ENCODE assay signal across 29 mouse cellular contexts in genomic region chr12:80764116-80764515, GRCm38 (mm10). TPM values are rescaled to one million over a fixed set of nuclear protein-coding genes. Genes with fewer than 3 reads are reported as not detected.
A peak's percentile ranks its signal among the peaks of the same experiment; 100 is the strongest.
DNase-seq lines count a peak whose midpoint lies in the region; TF ChIP-seq lines count a peak whose summit lies in the region.
"Had no signal": no experiment of that assay in that cellular context is flagged by ENCODE, and none has a peak within 500 bp of the region (broad histone marks: within the 10 kb centered on the region; RNA-seq: fewer than 3 reads in every experiment).

No protein-coding gene starts in this region.

- no peak for TF ChIP-seq CTCF in kidney, adult 2 months (conservative IDR thresholded peaks at IDR 0.05; ENCODE audit: insufficient read depth, insufficient read length, low read depth, low read length)

- peak overlapping the region; percentile 43 for H3K4me2 ChIP-seq in myocyte (ENCODE audit: low read depth)
- H3K4me2 ChIP-seq: embryonic facial prominence, embryonic 12.5 days; embryonic facial prominence, embryonic 15.5 days; heart, embryonic 12.5 days; heart, embryonic 15.5 days; hindbrain, embryonic 13.5 days had no signal

- no peaks in the 10 kb centered on the region for H3K36me3 ChIP-seq in kidney, adult 2 months (ENCODE audit: control insufficient read depth, insufficient read depth, low read length)
- no peaks in the 10 kb centered on the region for H3K36me3 ChIP-seq in myocyte (ENCODE audit: control insufficient read depth, insufficient read depth)
- H3K36me3 ChIP-seq: embryonic facial prominence, embryonic 12.5 days; embryonic facial prominence, embryonic 15.5 days; G1E; heart, embryonic 12.5 days; heart, embryonic 15.5 days; hindbrain, embryonic 13.5 days had no signal

- TF ChIP-seq POLR2A in kidney, adult 2 months (IDR thresholded peaks at IDR 0.05; ENCODE audit: low read depth, low read length), result no peak
- TF ChIP-seq POLR2A in myocyte (IDR thresholded peaks at IDR 0.05; ENCODE audit: insufficient read length, low read depth), result no peak

- H3K79me2 ChIP-seq in myocyte (ENCODE audit: control insufficient read depth, insufficient read depth), result no peaks in the 10 kb centered on the region

- no peak overlapping the region for H3K4me3 ChIP-seq in kidney, adult 2 months (ENCODE audit: insufficient read depth, low read depth, low read length)
- no peak overlapping the region for H3K4me3 ChIP-seq in myocyte
- H3K4me3 ChIP-seq: embryonic facial prominence, embryonic 12.5 days; embryonic facial prominence, embryonic 15.5 days; heart, embryonic 12.5 days; heart, embryonic 15.5 days; hindbrain, embryonic 10.5 days; hindbrain, embryonic 13.5 days had no signal

- peaks cover 3% of the 10 kb centered on the region; the same call in 1 of the 2 replicates for H3K27me3 ChIP-seq in kidney, adult 2 months (replicated peaks; ENCODE audit: control insufficient read depth, insufficient read depth, low read length)
- H3K27me3 ChIP-seq in myocyte (ENCODE audit: control insufficient read depth, insufficient read depth, insufficient read length), result peaks cover 41% of the 10 kb centered on the region
- H3K27me3 ChIP-seq: Patski had no signal

- H3ac ChIP-seq in myocyte (ENCODE audit: control insufficient read depth, insufficient read length), result no peak overlapping the region

- H3K4me1 ChIP-seq in kidney, adult 2 months (ENCODE audit: control insufficient read depth, insufficient read depth, low read length), result no peaks in the 10 kb centered on the region

- DNase-seq in kidney, adult 2 months, result peak; percentile 24
- no peak for DNase-seq in kidney, postnatal 25 days
- peak; percentile 24 for DNase-seq in lung, postnatal 25 days (ENCODE audit: low spot score)
- no peak for DNase-seq in lung, postnatal 4 days
- DNase-seq in left cerebral cortex, adult 8-10 months (ENCODE audit: low spot score in 2 of 2), result no peak
- DNase-seq in left cerebral cortex, postnatal 36 days (ENCODE audit: low spot score in 2 of 2), result no peak
- DNase-seq: adrenal gland, postnatal 10 days; adrenal gland, postnatal 36 days; B cell, adult 2 months; cerebellum, adult 18-20 months; cerebellum, adult 9-10 months; cerebellum, postnatal 25 days; forebrain, postnatal 0 days; gastrocnemius, postnatal 25 days; heart, adult 18-20 months; heart, postnatal 10 days; heart, postnatal 36 days had no signal

- 62% methylated on average over 4 of the region's 4 CpGs for WGBS in kidney, adult 2 months

- H3K27ac ChIP-seq in kidney, adult 2 months (ENCODE audit: insufficient read depth, low read depth, low read length), result no peak overlapping the region
- H3K27ac ChIP-seq: embryonic facial prominence, embryonic 12.5 days; embryonic facial prominence, embryonic 15.5 days; heart, embryonic 15.5 days; hindbrain, embryonic 10.5 days; hindbrain, embryonic 13.5 days had no signal

- intact Hi-C loops in left cerebral cortex, postnatal 36 days (cut with DNase I), result no loop called here

TF ChIP-seq in myocyte, 11 proteins besides CTCF, POLR2A, EP300 and RAD21:
- TF ChIP-seq MYOG (IDR thresholded peaks at IDR 0.05; ENCODE audit: control insufficient read depth in 1 of 3, insufficient read depth in 1 of 3, insufficient read length in 2 of 3, low read depth in 2 of 3) (no peak), USF1 (IDR thresholded peaks at IDR 0.05; ENCODE audit: low read depth) (no peak)

RNA-seq across cellular contexts. Expression of gene Ccdc177, which starts 3.6 kb away (rescaled TPM):
- polyA plus RNA-seq in kidney, adult 2 months (2012; rRNA removed), result not detected in 2 replicates
- not detected for polyA plus RNA-seq in myocyte (2012; fragmentation: generic; extraction: Trizol)
- 10 to 100 TPM; 12.9 to 14.9 (median 13.8) TPM for total RNA-seq in left cerebral cortex, adult 8-10 months (2022)
- 10 to 100 TPM; 14.5 to 15.7 TPM for total RNA-seq in left cerebral cortex, postnatal 36 days (2021)
- total RNA-seq: adrenal gland, adult 18-20 months; adrenal gland, postnatal 36 days; CH12.LX; gastrocnemius, adult 8-10 months; gastrocnemius, postnatal 25 days; heart, postnatal 36 days had no signal
- polyA plus RNA-seq: G1E; heart, embryonic 15.5 days had no signal

RNA-seq across cellular contexts. Expression of gene Susd6, which starts 26.2 kb away (rescaled TPM):
- 65.5 and 80.0 TPM in 2 replicates for polyA plus RNA-seq in kidney, adult 2 months (2012; rRNA removed)
- 64.0 TPM for polyA plus RNA-seq in myocyte (2012; fragmentation: generic; extraction: Trizol)
- total RNA-seq in left cerebral cortex, adult 8-10 months (2022), result 10 to 100 TPM; 34.7 to 38.2 (median 35.5) TPM
- total RNA-seq in left cerebral cortex, postnatal 36 days (2021), result 10 to 100 TPM; 31.6 to 40.0 TPM

Comparison
In these comparisons a context has a peak if more than half of its experiments do, and no peak if none do; other contexts are left out.
1. DNase-seq: peak in kidney, adult 2 months (single experiment) and lung, postnatal 25 days (single experiment); none in kidney, postnatal 25 days (0 of 2), lung, postnatal 4 days (0 of 2), left cerebral cortex, adult 8-10 months (0 of 2) and left cerebral cortex, postnatal 36 days (0 of 2).